Mouse (Mus musculus) heart, postnatal 0 days (tissue): ENCODE measurements around the gene Grm8.

Source experiments
- CTCF ChIP-seq: IDR thresholded peaks from 2 replicates; pipeline ENCODE4 v1.5.1; 2016; ENCODE audit warnings: antibody characterized with exemption, control low read depth, low read depth
- EP300 ChIP-seq: IDR thresholded peaks from 2 replicates; pipeline ENCODE4 v1.6.1; 2016; ENCODE audit warnings: antibody characterized with exemption, low read depth

- TF ChIP-seq CTCF (no peak), EP300 (no peak)
Observed at GRCm38 (mm10) chr6:27351147-27351546, 783.8 kb downstream of the Grm8 start.
